Mouse (Mus musculus): Measurements from ENCODE around the gene Nme1. TPM values are rescaled to one million over a fixed set of nuclear protein-coding genes. Genes with fewer than 3 reads are reported as not detected.

The Nme1 gene
- polyA plus RNA-seq, 1 experiment: 48.7 TPM

- H3K36me3 ChIP-seq (ENCODE audit: control insufficient read depth, insufficient read depth): peaks cover 36% of the 10 kb centered on the region
- H3K27me3 ChIP-seq (ENCODE audit: control insufficient read depth, insufficient read depth, insufficient read length): no peaks in the 10 kb centered on the region
- H3K4me2 ChIP-seq (ENCODE audit: low read depth): no peak overlapping the region
- no peak for TF ChIP-seq MAX (IDR thresholded peaks at IDR 0.05; ENCODE audit: low read depth)
- H3K79me2 ChIP-seq (ENCODE audit: control insufficient read depth, insufficient read depth): peaks cover 14% of the 10 kb centered on the region
- no peak overlapping the region for H3ac ChIP-seq (ENCODE audit: control insufficient read depth, insufficient read length)
- H3K4me3 ChIP-seq: no peak overlapping the region
Observed at GRCm38 (mm10) chr11:93961482-93961881, 6.8 kb downstream of the Nme1 start.

- no peak overlapping the region for H3K4me2 ChIP-seq (ENCODE audit: low read depth)
- peaks cover 26% of the 10 kb centered on the region for H3K36me3 ChIP-seq (ENCODE audit: control insufficient read depth, insufficient read depth)
- H3K79me2 ChIP-seq (ENCODE audit: control insufficient read depth, insufficient read depth): peaks cover 22% of the 10 kb centered on the region
- H3K27me3 ChIP-seq (ENCODE audit: control insufficient read depth, insufficient read depth, insufficient read length): no peaks in the 10 kb centered on the region
- H3K4me3 ChIP-seq: no peak overlapping the region
- no peak overlapping the region for H3ac ChIP-seq (ENCODE audit: control insufficient read depth, insufficient read length)
- TF ChIP-seq POLR2AphosphoS2 (IDR thresholded peaks at IDR 0.05; ENCODE audit: insufficient read length, low read depth) (no peak), TCF12 (IDR thresholded peaks at IDR 0.05; ENCODE audit: insufficient read depth, poor library complexity, severe bottlenecking) (no peak), USF1 (IDR thresholded peaks at IDR 0.05; ENCODE audit: low read depth) (no peak), CEBPB (IDR thresholded peaks at IDR 0.05; ENCODE audit: insufficient read depth, poor library complexity, severe bottlenecking) (no peak), MYOD1 (IDR thresholded peaks at IDR 0.05; ENCODE audit: control insufficient read depth in 1 of 3, insufficient read length in 2 of 3, low read depth in 2 of 3) (no peak), E2F4 (IDR thresholded peaks at IDR 0.05; ENCODE audit: insufficient read depth) (no peak), SRF (IDR thresholded peaks at IDR 0.05; ENCODE audit: control insufficient read depth, insufficient read length, low read depth) (no peak), MAX (IDR thresholded peaks at IDR 0.05; ENCODE audit: low read depth) (no peak), REST (IDR thresholded peaks at IDR 0.05; ENCODE audit: insufficient read depth, insufficient read length) (no peak), POLR2A (IDR thresholded peaks at IDR 0.05; ENCODE audit: insufficient read length, low read depth) (no peak), MYOG (IDR thresholded peaks at IDR 0.05; ENCODE audit: control insufficient read depth in 1 of 3, insufficient read depth in 1 of 3, insufficient read length in 2 of 3, low read depth in 2 of 3) (no peak), TCF3 (IDR thresholded peaks at IDR 0.05; ENCODE audit: insufficient read length, low read depth) (no peak)
Observed at GRCm38 (mm10) chr11:93957746-93958145, 10.6 kb downstream of the Nme1 start.

GRCm38 (mm10) chr11:93957031-93957555 is 11.2 kb downstream of the Nme1 start:
- peaks cover 22% of the 10 kb centered on the region for H3K36me3 ChIP-seq (ENCODE audit: control insufficient read depth, insufficient read depth)

GRCm38 (mm10) chr11:93956159-93956558 is 12.2 kb downstream of the Nme1 start, which contains the start of gene Nme2:
Gene Nme2 (minus strand): TSS chr11:93956259.
- Histone ChIP-seq H3K79me2 (ENCODE audit: control insufficient read depth, insufficient read depth) (peaks cover 28% of the 10 kb centered on the region), H3K36me3 (ENCODE audit: control insufficient read depth, insufficient read depth) (peaks cover 21% of the 10 kb centered on the region), H3K4me3 (peak within 1 kb of the TSS; percentile 88), H3K27me3 (ENCODE audit: control insufficient read depth, insufficient read depth, insufficient read length) (no peaks in the 10 kb centered on the region), H3ac (ENCODE audit: control insufficient read depth, insufficient read length) (peak within 1 kb of the TSS; percentile 39), H3K4me2 (ENCODE audit: low read depth) (peak within 1 kb of the TSS; percentile 76)
- TF ChIP-seq SRF (IDR thresholded peaks at IDR 0.05; ENCODE audit: control insufficient read depth, insufficient read length, low read depth): no peak
- TF ChIP-seq TCF12 (IDR thresholded peaks at IDR 0.05; ENCODE audit: insufficient read depth, poor library complexity, severe bottlenecking): no peak
- TF ChIP-seq TCF3 (IDR thresholded peaks at IDR 0.05; ENCODE audit: insufficient read length, low read depth): no peak
- TF ChIP-seq MYOD1 (IDR thresholded peaks at IDR 0.05; ENCODE audit: control insufficient read depth in 1 of 3, insufficient read length in 2 of 3, low read depth in 2 of 3): no peak
- no peak for TF ChIP-seq CEBPB (IDR thresholded peaks at IDR 0.05; ENCODE audit: insufficient read depth, poor library complexity, severe bottlenecking)
- TF ChIP-seq POLR2A (IDR thresholded peaks at IDR 0.05; ENCODE audit: insufficient read length, low read depth): no peak
- no peak for TF ChIP-seq USF1 (IDR thresholded peaks at IDR 0.05; ENCODE audit: low read depth)
- no peak for TF ChIP-seq REST (IDR thresholded peaks at IDR 0.05; ENCODE audit: insufficient read depth, insufficient read length)
- TF ChIP-seq MYOG (IDR thresholded peaks at IDR 0.05; ENCODE audit: control insufficient read depth in 1 of 3, insufficient read depth in 1 of 3, insufficient read length in 2 of 3, low read depth in 2 of 3): no peak
- TF ChIP-seq MAX (IDR thresholded peaks at IDR 0.05; ENCODE audit: low read depth): no peak
- TF ChIP-seq E2F4 (IDR thresholded peaks at IDR 0.05; ENCODE audit: insufficient read depth): no peak
- TF ChIP-seq POLR2AphosphoS2 (IDR thresholded peaks at IDR 0.05; ENCODE audit: insufficient read length, low read depth): no peak

More at GRCm38 (mm10) chr11:93957031-93957555, 11.2 kb downstream of the Nme1 start:
- peaks cover 28% of the 10 kb centered on the region for H3K79me2 ChIP-seq (ENCODE audit: control insufficient read depth, insufficient read depth)
- H3K27me3 ChIP-seq (ENCODE audit: control insufficient read depth, insufficient read depth, insufficient read length): no peaks in the 10 kb centered on the region
- no peak overlapping the region for H3K4me3 ChIP-seq
- H3ac ChIP-seq (ENCODE audit: control insufficient read depth, insufficient read length): no peak overlapping the region
- peak overlapping the region; percentile 76 for H3K4me2 ChIP-seq (ENCODE audit: low read depth)
- no peak for TF ChIP-seq MYOG (IDR thresholded peaks at IDR 0.05; ENCODE audit: control insufficient read depth in 1 of 3, insufficient read depth in 1 of 3, insufficient read length in 2 of 3, low read depth in 2 of 3)
- no peak for TF ChIP-seq CEBPB (IDR thresholded peaks at IDR 0.05; ENCODE audit: insufficient read depth, poor library complexity, severe bottlenecking)
- TF ChIP-seq E2F4 (IDR thresholded peaks at IDR 0.05; ENCODE audit: insufficient read depth): no peak
- TF ChIP-seq POLR2AphosphoS2 (IDR thresholded peaks at IDR 0.05; ENCODE audit: insufficient read length, low read depth): no peak
- TF ChIP-seq MYOD1 (IDR thresholded peaks at IDR 0.05; ENCODE audit: control insufficient read depth in 1 of 3, insufficient read length in 2 of 3, low read depth in 2 of 3): no peak
- TF ChIP-seq USF1 (IDR thresholded peaks at IDR 0.05; ENCODE audit: low read depth): no peak
- TF ChIP-seq MAX (IDR thresholded peaks at IDR 0.05; ENCODE audit: low read depth): no peak
- TF ChIP-seq POLR2A (IDR thresholded peaks at IDR 0.05; ENCODE audit: insufficient read length, low read depth): no peak
- no peak for TF ChIP-seq SRF (IDR thresholded peaks at IDR 0.05; ENCODE audit: control insufficient read depth, insufficient read length, low read depth)
- TF ChIP-seq TCF12 (IDR thresholded peaks at IDR 0.05; ENCODE audit: insufficient read depth, poor library complexity, severe bottlenecking): no peak
- TF ChIP-seq REST (IDR thresholded peaks at IDR 0.05; ENCODE audit: insufficient read depth, insufficient read length): no peak
- TF ChIP-seq TCF3 (IDR thresholded peaks at IDR 0.05; ENCODE audit: insufficient read length, low read depth): no peak
